Mouse (Mus musculus): Measurements from ENCODE around the gene Fgfr3. TPM values are rescaled to one million over a fixed set of nuclear protein-coding genes. Genes with fewer than 3 reads are reported as not detected.

Fgfr3 gene
- not detected for polyA plus RNA-seq (2017; shearing (Covaris generic))

GRCm38 (mm10) chr5:33721541-33722265 is at the start of gene Fgfr3:
Fgfr3 (plus strand) TSS chr5:33721674.

GRCm38 (mm10) chr5:33782345-33782998 is 61.0 kb downstream of the Fgfr3 start, which contains the start of gene Letm1:
Letm1 (minus strand) TSS chr5:33782817.

Other genes with a start within 250 kb of the Fgfr3 start
- gene Fam53a, start 92.0 kb upstream of the Fgfr3 start, polyA plus RNA-seq (2017; shearing (Covaris generic)), result 22.1 TPM
- gene Gm9903, start 91.7 kb upstream of the Fgfr3 start, polyA plus RNA-seq (2017; shearing (Covaris generic)), result 1.4 TPM
- gene Slbp, start 69.1 kb upstream of the Fgfr3 start, polyA plus RNA-seq (2017; shearing (Covaris generic)), result 171 TPM
- gene Tacc3, start 63.5 kb upstream of the Fgfr3 start, polyA plus RNA-seq (2017; shearing (Covaris generic)), result 21.1 TPM
- gene Tmem129, start 63.3 kb upstream of the Fgfr3 start, polyA plus RNA-seq (2017; shearing (Covaris generic)), result 38.6 TPM
- gene Letm1, start 61.1 kb downstream of the Fgfr3 start, polyA plus RNA-seq (2017; shearing (Covaris generic)), result 16.0 TPM
- 8.1 TPM for gene Nsd2, start 99.1 kb downstream of the Fgfr3 start, polyA plus RNA-seq (2017; shearing (Covaris generic))
- gene Nelfa, start 214.7 kb downstream of the Fgfr3 start, polyA plus RNA-seq (2017; shearing (Covaris generic)), result 52.9 TPM

All from CD4-positive, CD25-positive, alpha-beta regulatory T cell, adult 9 weeks (primary cell).